Mouse (Mus musculus): ENCODE measurements around the gene Zfp658. TPM values are rescaled to one million over a fixed set of nuclear protein-coding genes. Genes with fewer than 3 reads are reported as not detected.

The Zfp658 gene
- polyA plus RNA-seq, 1 experiment from 2014 or later, result 6.1 TPM

DNA sequence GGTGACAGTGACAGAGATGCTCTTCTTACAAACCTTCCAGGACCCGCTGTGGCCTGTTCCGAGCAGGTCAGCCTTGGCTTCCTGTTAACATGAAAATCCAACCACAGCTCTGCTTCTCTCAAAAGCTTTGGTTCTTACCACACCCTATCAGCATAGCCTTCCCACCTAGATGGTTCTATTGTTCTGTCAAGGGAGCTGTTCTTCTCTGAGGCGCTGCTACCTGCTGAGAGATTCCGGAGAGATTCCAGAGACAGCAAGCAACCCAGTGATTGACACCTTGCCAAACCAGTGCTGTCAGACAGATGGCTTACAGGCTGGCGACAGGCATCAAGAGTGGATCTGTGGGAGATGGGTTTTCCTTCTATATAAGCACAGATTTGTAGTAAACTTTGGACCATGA, 14.4 kb upstream of the Zfp658 start:
- Histone ChIP-seq H3K36me3 (no peaks in the 10 kb centered on the region), H3K9me3 (no peaks in the 10 kb centered on the region), H3K27ac (no peak overlapping the region), H3K9ac (no peak overlapping the region), H3K4me1 (no peaks in the 10 kb centered on the region), H3K4me3 (no peak overlapping the region), H3K27me3 (no peaks in the 10 kb centered on the region), H3K4me2 (replicated peaks) (no peak overlapping the region)
- WGBS, result 43% methylated on average over 5 of the region's 5 CpGs
- no peak for ATAC-seq (ENCODE audit: insufficient number of reproducible peaks, insufficient read depth, low FRiP score, low TSS enrichment)

DNA sequence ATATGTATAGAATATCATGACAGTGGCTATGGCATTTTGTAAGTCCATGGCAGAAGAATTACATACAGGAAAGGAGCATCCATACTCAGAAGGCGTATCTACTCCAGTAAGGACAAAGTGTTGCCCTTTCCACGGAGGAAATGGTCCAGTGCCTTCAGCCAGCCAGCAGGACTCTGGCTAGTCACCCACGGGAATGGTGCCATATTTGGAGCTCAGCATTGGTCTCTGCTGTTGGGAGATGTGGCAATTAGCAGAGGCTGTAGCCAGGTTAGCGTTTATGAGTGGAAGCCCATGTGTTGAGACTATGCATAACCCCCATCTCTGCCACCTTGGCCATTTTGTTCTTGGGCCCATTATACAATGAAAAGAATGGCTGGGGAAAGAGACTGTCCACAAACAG, 13.8 kb upstream of the Zfp658 start:
- Histone ChIP-seq H3K4me3 (no peak overlapping the region), H3K9me3 (no peaks in the 10 kb centered on the region), H3K27ac (no peak overlapping the region), H3K9ac (no peak overlapping the region), H3K36me3 (no peaks in the 10 kb centered on the region), H3K4me1 (no peaks in the 10 kb centered on the region), H3K4me2 (replicated peaks) (no peak overlapping the region), H3K27me3 (no peaks in the 10 kb centered on the region)
- WGBS, result 76% methylated on average over 4 of the region's 4 CpGs
- no peak for ATAC-seq (ENCODE audit: insufficient number of reproducible peaks, insufficient read depth, low FRiP score, low TSS enrichment)

DNA sequence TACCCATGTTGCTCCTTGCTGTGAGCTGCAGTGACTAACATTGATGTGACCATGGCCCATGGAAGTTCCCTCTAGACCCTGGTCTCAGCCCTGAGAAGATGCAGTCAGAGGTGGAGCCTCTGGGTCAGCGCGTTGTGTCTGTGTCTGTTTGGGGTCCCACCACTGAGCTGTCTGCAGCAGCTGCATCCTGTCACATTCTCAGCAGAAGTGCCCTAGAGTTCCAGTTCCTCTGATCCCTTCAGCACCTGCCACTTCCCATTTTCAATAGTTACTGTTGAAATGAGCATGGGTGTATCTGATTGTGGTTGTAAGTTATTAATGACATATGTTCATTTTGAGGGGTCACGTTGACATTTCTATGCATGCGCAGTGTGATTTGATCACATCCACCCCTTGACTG, 8.9 kb upstream of the Zfp658 start:
- no peaks in the 10 kb centered on the region for H3K27me3 ChIP-seq
- no peak for ATAC-seq (ENCODE audit: insufficient number of reproducible peaks, insufficient read depth, low FRiP score, low TSS enrichment)
- no peak overlapping the region for H3K9ac ChIP-seq
- H3K4me2 ChIP-seq (replicated peaks), result no peak overlapping the region
- H3K27ac ChIP-seq, result no peak overlapping the region
- whole genome bisulfite sequencing, result 56% methylated on average over 4 of the region's 4 CpGs
- no peaks in the 10 kb centered on the region for H3K9me3 ChIP-seq
- H3K4me1 ChIP-seq, result no peaks in the 10 kb centered on the region
- no peaks in the 10 kb centered on the region for H3K36me3 ChIP-seq
- H3K4me3 ChIP-seq, result no peak overlapping the region

DNA sequence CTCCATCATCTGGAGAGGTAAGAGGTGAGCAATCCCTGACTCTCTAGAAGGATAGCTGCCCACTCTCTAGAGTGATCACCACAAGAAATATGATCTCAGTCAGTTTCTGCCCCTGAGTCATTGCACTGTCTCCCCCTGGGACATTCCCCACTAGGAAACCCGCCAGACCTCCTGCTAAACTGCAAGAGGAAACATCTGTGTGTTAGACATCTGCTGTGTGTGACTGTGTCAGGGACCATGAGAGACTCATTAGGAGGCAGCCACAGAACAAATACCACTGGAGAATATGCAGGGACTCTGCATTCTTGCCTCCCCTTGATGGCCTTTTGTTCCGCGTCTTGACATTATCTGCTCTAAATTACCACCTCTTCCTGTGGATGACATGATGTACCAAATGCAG, 7.5 kb upstream of the Zfp658 start:
- WGBS, result 25% methylated on average over 3 of the region's 3 CpGs
- ATAC-seq (ENCODE audit: insufficient number of reproducible peaks, insufficient read depth, low FRiP score, low TSS enrichment), result no peak
- H3K4me1 ChIP-seq, result no peaks in the 10 kb centered on the region
- no peaks in the 10 kb centered on the region for H3K9me3 ChIP-seq
- no peak overlapping the region for H3K4me3 ChIP-seq
- H3K36me3 ChIP-seq, result no peaks in the 10 kb centered on the region
- H3K9ac ChIP-seq, result no peak overlapping the region
- no peaks in the 10 kb centered on the region for H3K27me3 ChIP-seq
- no peak overlapping the region for H3K4me2 ChIP-seq (replicated peaks)
- H3K27ac ChIP-seq, result no peak overlapping the region

DNA sequence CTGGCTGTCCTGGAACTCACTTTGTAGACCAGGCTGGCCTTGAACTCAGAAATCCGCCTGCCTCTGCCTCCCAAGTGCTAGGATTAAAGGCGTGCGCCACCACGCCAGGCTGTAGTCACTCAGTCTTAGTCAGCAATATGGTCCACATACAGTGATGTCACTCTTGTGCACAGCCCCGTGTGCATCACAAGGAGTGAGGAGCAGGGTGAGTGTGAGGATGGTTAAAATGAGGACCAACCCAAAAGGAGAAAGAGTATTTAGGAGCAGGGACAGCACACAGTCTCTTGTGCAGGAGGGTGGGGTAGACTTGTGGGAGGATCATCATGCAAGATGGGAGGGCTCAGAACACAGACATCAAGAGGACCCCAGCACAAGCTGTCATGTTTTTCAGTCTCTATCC, 6.7 kb upstream of the Zfp658 start:
- Histone ChIP-seq H3K4me2 (replicated peaks) (no peak overlapping the region), H3K9me3 (no peaks in the 10 kb centered on the region), H3K27ac (no peak overlapping the region), H3K9ac (no peak overlapping the region), H3K4me3 (no peak overlapping the region), H3K4me1 (no peaks in the 10 kb centered on the region), H3K27me3 (no peaks in the 10 kb centered on the region), H3K36me3 (no peaks in the 10 kb centered on the region)
- ATAC-seq (ENCODE audit: insufficient number of reproducible peaks, insufficient read depth, low FRiP score, low TSS enrichment), result no peak
- 85% methylated on average over 5 of the region's 5 CpGs for WGBS

DNA sequence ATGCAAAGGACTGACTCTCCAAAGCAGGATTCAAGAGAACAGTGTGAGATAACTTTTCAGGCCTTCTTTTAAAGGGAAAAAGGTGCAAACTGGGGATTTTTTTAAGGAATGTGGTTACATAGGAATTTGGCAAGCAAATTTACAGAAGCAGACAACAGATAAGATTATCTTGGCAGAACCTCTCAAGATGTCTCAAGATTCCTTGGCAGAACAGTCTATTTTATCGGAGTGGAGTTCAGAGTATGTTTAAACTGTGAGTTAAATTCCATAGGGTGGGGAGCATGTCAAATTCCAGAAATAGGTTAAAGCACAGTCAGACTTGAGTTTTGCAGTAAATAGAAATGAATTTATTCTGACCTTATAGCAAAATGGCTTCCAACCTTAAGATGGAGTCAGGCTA, 5.2 kb upstream of the Zfp658 start:
- Histone ChIP-seq H3K4me2 (replicated peaks) (no peak overlapping the region), H3K4me1 (no peaks in the 10 kb centered on the region), H3K9ac (no peak overlapping the region), H3K4me3 (no peak overlapping the region), H3K36me3 (no peaks in the 10 kb centered on the region), H3K27ac (no peak overlapping the region), H3K9me3 (no peaks in the 10 kb centered on the region), H3K27me3 (no peaks in the 10 kb centered on the region)
- ATAC-seq (ENCODE audit: insufficient number of reproducible peaks, insufficient read depth, low FRiP score, low TSS enrichment), result no peak
- WGBS, result 82% methylated on average over 1 of the region's 1 CpGs

DNA sequence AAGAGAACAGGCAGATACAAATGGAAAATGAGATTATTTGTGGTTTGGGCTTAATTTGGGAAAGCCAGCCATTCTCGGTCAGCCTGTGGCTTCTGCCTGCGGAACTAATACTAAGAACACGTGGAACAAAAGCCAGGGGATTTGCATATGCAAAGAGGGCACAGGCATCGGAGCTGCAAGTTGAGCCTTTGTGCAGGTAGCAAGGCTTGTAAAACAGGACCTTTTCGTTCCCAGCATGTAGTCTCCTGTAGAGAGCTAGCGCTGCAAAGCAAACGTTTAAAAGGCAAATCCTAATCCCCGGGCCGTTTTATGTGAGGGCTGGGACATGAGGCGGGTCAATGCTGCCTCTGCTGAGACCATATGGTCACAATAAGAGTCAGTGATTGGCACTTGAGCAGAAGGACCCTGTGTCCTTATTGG, 605 bp downstream of the Zfp658 start:
- Histone ChIP-seq H3K36me3 (peaks cover 25% of the 10 kb centered on the region), H3K4me3 (peak overlapping the region; percentile 80), H3K4me1 (peaks cover 15% of the 10 kb centered on the region), H3K9me3 (no peaks in the 10 kb centered on the region), H3K27ac (peak overlapping the region; percentile 91), H3K27me3 (no peaks in the 10 kb centered on the region), H3K9ac (peak overlapping the region; percentile 73), H3K4me2 (replicated peaks) (peak overlapping the region; percentile 70)
- 0% methylated on average over 10 of the region's 10 CpGs for WGBS
- no peak for ATAC-seq (ENCODE audit: insufficient number of reproducible peaks, insufficient read depth, low FRiP score, low TSS enrichment)

DNA sequence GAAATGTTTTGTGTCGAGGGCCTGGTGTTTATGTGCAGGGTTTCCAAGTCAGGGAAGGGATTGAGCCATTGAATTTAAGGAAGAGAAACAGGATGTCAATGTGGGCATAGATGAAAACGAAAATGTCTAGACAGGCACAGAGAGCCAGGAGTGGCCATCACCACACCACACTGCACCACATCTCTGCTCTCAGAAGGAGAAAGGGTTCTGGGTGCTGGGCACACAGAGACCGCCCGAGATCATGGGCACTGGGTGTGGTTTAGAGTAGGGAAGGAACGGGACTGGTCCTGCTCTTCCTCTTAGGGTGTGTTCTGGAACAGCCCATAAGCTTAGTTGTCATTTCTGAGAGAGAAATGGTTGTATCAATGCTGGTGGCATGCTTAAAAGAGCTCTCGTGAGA, 1.2 kb downstream of the Zfp658 start:
- peaks cover 15% of the 10 kb centered on the region for H3K4me1 ChIP-seq
- peaks cover 28% of the 10 kb centered on the region for H3K36me3 ChIP-seq
- ATAC-seq (ENCODE audit: insufficient number of reproducible peaks, insufficient read depth, low FRiP score, low TSS enrichment), result no peak
- H3K9me3 ChIP-seq, result no peaks in the 10 kb centered on the region
- peak overlapping the region; percentile 70 for H3K4me2 ChIP-seq (replicated peaks)
- 0 out of 2 replicates have a peak overlapping the region, but pooled peaks have one; percentile 23 for H3K27ac ChIP-seq
- peak overlapping the region; percentile 80 for H3K4me3 ChIP-seq
- 55% methylated on average over 6 of the region's 6 CpGs for WGBS
- H3K9ac ChIP-seq, result peak overlapping the region; percentile 73
- no peaks in the 10 kb centered on the region for H3K27me3 ChIP-seq

DNA sequence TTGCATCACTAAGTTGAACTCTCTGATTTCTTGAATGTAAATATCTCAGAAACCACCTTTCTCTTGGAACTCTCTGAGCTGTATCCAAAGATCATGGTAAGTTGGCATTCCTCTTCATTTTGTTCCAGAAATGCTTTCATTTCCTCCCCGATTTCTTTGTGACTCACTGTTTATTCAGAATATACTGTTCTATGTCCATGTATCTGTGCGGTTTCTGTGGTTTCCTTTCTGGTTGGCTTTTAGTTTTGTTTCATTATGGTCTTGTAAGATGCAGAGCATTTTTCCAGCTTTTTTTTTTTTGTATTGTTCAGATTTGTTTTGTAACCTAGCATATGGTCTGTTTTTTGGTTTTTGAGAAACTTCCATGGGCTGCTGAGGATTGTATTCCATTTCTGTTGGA, 9.2 kb downstream of the Zfp658 start:
- H3K36me3 ChIP-seq, result peaks cover 69% of the 10 kb centered on the region
- no peaks in the 10 kb centered on the region for H3K4me1 ChIP-seq
- no peak for ATAC-seq (ENCODE audit: insufficient number of reproducible peaks, insufficient read depth, low FRiP score, low TSS enrichment)
- 90% methylated on average over 2 of the region's 2 CpGs for WGBS
- H3K4me3 ChIP-seq, result no peak overlapping the region
- H3K9me3 ChIP-seq, result no peaks in the 10 kb centered on the region
- no peak overlapping the region for H3K9ac ChIP-seq
- H3K27me3 ChIP-seq, result no peaks in the 10 kb centered on the region
- H3K27ac ChIP-seq, result no peak overlapping the region
- H3K4me2 ChIP-seq (replicated peaks), result no peak overlapping the region

DNA sequence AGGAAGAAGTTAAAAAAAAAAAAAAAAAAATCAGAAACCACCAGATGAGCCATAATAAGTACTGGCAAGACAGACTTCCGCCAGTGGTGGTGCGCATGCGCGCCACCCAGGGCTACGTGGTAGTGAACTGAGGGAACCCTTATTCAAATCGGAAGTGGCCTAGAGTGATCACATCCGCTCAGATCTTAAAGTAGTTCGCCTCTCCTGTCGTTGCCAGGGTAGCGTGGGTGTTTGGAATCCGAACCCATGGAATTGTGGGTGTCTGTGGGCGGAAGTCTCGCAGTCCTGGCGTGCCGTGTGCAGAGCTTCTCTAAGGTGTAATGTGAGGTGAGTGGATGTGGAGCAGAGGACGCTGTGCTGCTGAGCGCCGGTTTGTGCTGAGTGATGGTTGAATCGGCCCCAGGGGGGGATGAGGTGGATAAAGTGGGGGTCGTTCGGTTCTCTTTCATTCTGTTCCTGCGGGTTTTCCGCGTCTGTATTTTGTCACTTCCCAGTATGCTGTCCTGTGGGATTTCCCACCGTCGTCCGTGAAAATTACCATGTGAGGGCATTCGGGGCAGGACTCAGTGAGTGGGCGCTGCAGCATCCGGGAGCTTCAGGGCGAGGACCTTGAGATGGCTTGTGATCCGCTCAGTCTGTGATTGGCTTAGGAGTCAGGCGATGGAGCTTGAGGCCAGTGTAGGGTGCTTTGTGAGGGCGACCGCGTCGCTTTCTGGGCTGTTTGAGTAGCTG, 17.6 kb downstream of the Zfp658 start, which contains the start of gene Zfp719:
Gene Zfp719 (plus strand): TSS at position 171 of the 732 bp plus-strand sequence.
- H3K4me3 ChIP-seq, result peak within 1 kb of the TSS; percentile 73
- H3K36me3 ChIP-seq, result peaks cover 14% of the 10 kb centered on the region
- peak; percentile 97 for ATAC-seq (ENCODE audit: insufficient number of reproducible peaks, insufficient read depth, low FRiP score, low TSS enrichment)
- WGBS, result under 1% methylated on average over 37 of the region's 37 CpGs
- peak within 1 kb of the TSS; percentile 62 for H3K4me2 ChIP-seq (replicated peaks)
- peak within 1 kb of the TSS; percentile 72 for H3K9ac ChIP-seq
- H3K4me1 ChIP-seq, result peaks cover 8% of the 10 kb centered on the region; the same call in 1 of the 2 replicates
- no peaks in the 10 kb centered on the region for H3K9me3 ChIP-seq
- H3K27ac ChIP-seq, result peak within 1 kb of the TSS; percentile 89
- H3K27me3 ChIP-seq, result no peaks in the 10 kb centered on the region

DNA sequence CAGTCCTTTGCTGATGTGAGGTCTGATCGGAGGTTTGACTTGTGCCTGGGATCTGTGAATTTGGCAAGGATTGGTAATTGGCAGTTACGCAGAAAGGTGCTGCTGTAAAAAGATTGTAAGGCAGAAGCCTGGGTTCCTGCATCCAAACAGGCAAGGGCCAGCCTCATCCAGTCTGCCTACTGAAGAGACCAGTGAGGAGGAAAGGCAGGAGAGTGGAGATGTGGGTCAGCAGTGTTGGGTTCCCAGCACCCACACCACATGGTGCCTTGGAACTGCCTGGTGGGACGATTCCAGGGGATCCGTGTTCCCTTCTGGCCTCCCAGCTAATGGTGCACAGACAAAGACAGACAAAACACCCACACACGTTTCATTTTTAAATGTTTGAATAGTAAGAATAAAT, 18.5 kb downstream of the Zfp658 start:
- peak overlapping the region; percentile 72 for H3K9ac ChIP-seq
- peaks cover 8% of the 10 kb centered on the region; the same call in 1 of the 2 replicates for H3K4me1 ChIP-seq
- H3K36me3 ChIP-seq, result peaks cover 16% of the 10 kb centered on the region
- ATAC-seq (ENCODE audit: insufficient number of reproducible peaks, insufficient read depth, low FRiP score, low TSS enrichment), result no peak
- peak overlapping the region; percentile 62 for H3K4me2 ChIP-seq (replicated peaks)
- H3K27ac ChIP-seq, result no peak overlapping the region
- peak overlapping the region; percentile 73 for H3K4me3 ChIP-seq
- no peaks in the 10 kb centered on the region for H3K9me3 ChIP-seq
- 67% methylated on average over 5 of the region's 5 CpGs for WGBS
- no peaks in the 10 kb centered on the region for H3K27me3 ChIP-seq

DNA sequence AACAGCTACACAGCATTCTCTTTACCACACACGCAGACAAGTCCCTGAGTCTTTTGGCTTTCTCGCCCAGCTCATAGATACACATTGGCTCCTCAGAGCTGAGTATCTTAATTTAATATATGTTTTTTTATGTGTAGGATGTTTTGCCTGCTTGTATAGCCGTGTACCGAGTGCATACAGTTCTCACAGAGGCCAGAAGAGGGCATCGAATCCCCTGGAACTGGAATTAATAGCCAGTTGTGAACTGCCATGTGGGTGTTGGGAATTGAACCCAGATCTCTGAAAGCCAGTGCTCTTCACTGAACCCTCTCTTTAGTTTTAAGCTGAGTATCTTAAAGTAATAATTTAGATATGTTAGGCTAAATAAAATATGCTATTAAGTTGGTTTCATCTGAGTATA, 22.7 kb downstream of the Zfp658 start:
- no peak overlapping the region for H3K4me2 ChIP-seq (replicated peaks)
- H3K9me3 ChIP-seq, result no peaks in the 10 kb centered on the region
- peaks cover 8% of the 10 kb centered on the region; the same call in 1 of the 2 replicates for H3K4me1 ChIP-seq
- no peak overlapping the region for H3K4me3 ChIP-seq
- 91% methylated on average over 5 of the region's 5 CpGs for WGBS
- no peak for ATAC-seq (ENCODE audit: insufficient number of reproducible peaks, insufficient read depth, low FRiP score, low TSS enrichment)
- H3K9ac ChIP-seq, result no peak overlapping the region
- H3K36me3 ChIP-seq, result peaks cover 59% of the 10 kb centered on the region
- H3K27ac ChIP-seq, result no peak overlapping the region
- H3K27me3 ChIP-seq, result no peaks in the 10 kb centered on the region
